Mouse (Mus musculus): ENCODE data around the gene Rgs16. TPM values are rescaled to one million over a fixed set of nuclear protein-coding genes. Genes with fewer than 3 reads are reported as not detected.

The Rgs16 gene
- polyA plus RNA-seq (2015; fragmentation: Nextera tagmentation; extraction: Ambion mirVana): 1.7 and 1.9 TPM in 2 replicates

DNA sequence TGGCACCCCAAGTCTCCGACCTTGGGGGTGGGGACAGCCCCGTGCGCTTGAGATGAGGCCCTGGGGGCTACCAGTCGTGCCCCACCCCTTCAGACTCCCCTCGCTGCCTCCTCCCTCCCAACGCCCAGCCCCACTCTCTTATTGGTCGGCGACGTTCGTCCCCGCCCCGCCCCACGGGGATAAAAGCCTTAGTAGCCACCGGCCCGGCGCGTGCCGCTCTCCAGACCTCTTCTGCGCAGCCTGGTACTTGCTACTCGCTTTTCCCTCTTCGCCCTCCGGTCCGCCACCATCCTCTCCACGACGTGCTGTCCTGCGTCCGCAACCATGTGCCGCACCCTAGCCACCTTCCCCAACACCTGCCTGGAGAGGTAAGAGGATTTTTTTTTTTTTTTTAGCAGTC lies at the start of gene Rgs16:
Rgs16 (plus strand) TSS at position 205 of the 400 bp plus-strand sequence.
- WGBS: under 1% methylated on average over 28 of the region's 28 CpGs
- Histone ChIP-seq H3K4me1 (peaks cover 16% of the 10 kb centered on the region; the same call in 1 of the 2 replicates), H3K9me3 (no peaks in the 10 kb centered on the region), H3K4me2 (peak within 1 kb of the TSS; percentile 63), H3K27me3 (peaks cover 49% of the 10 kb centered on the region), H3K27ac (no peak within 1 kb of the TSS), H3K9ac (no peak within 1 kb of the TSS), H3K4me3 (peak within 1 kb of the TSS; percentile 32), H3K36me3 (no peaks in the 10 kb centered on the region)
- peak; percentile 86; the same call in 1 of the 2 replicates for ATAC-seq (ENCODE audit: borderline replicate concordance, extremely low read depth, low FRiP score, low TSS enrichment)

GRCm38 (mm10) chr1:153692526-153692925 lies 47.6 kb upstream of the Rgs16 start:
- no peaks in the 10 kb centered on the region for H3K9me3 ChIP-seq
- no peak overlapping the region for H3K4me2 ChIP-seq
- H3K4me1 ChIP-seq: no peaks in the 10 kb centered on the region
- no peak overlapping the region for H3K27ac ChIP-seq
- WGBS: 70% methylated on average over 6 of the region's 6 CpGs
- no peaks in the 10 kb centered on the region for H3K36me3 ChIP-seq
- H3K27me3 ChIP-seq: no peaks in the 10 kb centered on the region; the same call in 1 of the 2 replicates
- no peak for ATAC-seq (ENCODE audit: borderline replicate concordance, extremely low read depth, low FRiP score, low TSS enrichment)
- no peak overlapping the region for H3K4me3 ChIP-seq
- H3K9ac ChIP-seq: no peak overlapping the region

DNA sequence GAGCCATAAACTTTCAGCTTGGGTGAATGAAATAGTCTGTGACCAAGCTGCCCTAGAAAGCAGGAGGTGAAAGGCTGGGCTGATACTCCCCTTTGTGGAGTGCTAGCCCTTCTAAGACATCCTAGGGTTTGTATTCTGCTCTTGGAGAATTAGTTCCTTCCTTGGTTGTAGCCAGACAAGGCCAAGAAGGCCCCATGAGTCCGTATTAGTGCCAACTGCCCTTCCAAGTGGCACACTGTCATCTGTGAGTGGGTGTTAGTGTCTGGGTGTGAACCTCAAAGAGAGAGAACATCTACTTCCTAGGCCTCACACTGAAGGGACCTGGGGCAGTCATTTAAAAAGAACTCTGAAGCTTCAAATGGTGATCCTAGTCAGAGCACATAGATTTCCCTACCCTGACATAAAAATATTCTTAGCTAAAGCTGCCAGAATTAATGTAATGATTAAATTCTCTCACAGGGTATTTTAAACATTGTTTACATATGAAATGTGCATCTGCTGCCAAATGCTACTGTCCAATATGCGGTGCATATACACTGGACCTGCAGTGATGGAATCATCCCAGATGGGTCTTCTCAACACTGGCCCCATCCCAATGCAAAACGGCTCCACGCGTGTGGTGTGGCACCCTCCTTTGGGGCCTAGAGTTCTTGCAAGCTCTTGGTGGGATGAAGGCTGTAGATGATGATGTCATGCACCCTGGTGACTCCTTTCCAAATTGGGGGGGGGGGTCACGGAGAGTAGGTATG lies 45.6 kb upstream of the Rgs16 start:
- Histone ChIP-seq H3K9ac (no peak overlapping the region), H3K4me3 (no peak overlapping the region), H3K27me3 (no peaks in the 10 kb centered on the region; the same call in 1 of the 2 replicates), H3K4me1 (no peaks in the 10 kb centered on the region), H3K9me3 (no peaks in the 10 kb centered on the region), H3K4me2 (no peak overlapping the region), H3K27ac (no peak overlapping the region), H3K36me3 (no peaks in the 10 kb centered on the region)
- ATAC-seq (ENCODE audit: borderline replicate concordance, extremely low read depth, low FRiP score, low TSS enrichment): no peak
- WGBS: 66% methylated on average over 6 of the region's 6 CpGs

DNA sequence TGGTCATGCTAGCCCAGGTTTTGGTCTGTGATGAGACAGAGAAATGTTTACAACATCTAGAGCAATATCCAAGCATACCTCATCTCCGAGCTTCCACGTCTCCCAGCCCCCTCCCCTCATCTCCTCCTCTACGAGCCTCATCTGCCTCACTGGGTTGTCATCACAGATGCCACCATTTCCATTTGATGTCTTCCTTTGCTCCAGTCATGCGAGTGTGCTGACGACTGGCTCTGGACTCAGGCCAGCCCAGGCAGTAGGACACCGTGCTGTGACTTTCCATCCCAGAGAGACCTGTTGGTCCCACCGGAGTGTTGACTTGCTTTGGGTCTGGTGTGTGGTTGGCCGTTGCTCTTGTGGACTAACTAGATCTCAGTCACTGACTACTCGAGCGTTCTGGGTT lies 44.8 kb upstream of the Rgs16 start:
- H3K27ac ChIP-seq: no peak overlapping the region
- H3K27me3 ChIP-seq: no peaks in the 10 kb centered on the region; the same call in 1 of the 2 replicates
- no peaks in the 10 kb centered on the region for H3K36me3 ChIP-seq
- H3K4me1 ChIP-seq: no peaks in the 10 kb centered on the region
- H3K4me2 ChIP-seq: no peak overlapping the region
- WGBS: 87% methylated on average over 10 of the region's 10 CpGs
- no peak overlapping the region for H3K9ac ChIP-seq
- H3K4me3 ChIP-seq: no peak overlapping the region
- ATAC-seq (ENCODE audit: borderline replicate concordance, extremely low read depth, low FRiP score, low TSS enrichment): no peak
- no peaks in the 10 kb centered on the region for H3K9me3 ChIP-seq

DNA sequence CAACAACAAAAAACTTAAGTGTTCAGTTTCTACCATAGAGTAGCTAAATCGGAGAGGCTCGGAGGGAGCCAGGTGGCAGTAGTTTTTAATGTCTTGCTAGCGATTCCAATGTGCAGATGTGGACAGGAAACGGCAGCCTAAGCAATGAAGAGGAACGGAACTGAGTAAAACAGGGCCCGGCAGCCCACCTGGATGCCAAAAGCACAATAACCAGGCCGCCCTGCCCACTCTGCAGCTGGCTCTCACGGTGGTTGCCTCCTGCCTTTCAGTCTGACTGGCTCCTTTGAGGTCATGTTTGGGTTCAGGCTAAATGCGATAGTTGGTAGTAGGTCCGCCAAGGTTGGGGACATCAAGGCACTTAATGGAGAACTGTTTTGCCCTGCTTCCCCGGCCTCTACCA lies 44.1 kb upstream of the Rgs16 start:
- no peak for ATAC-seq (ENCODE audit: borderline replicate concordance, extremely low read depth, low FRiP score, low TSS enrichment)
- WGBS: 89% methylated on average over 11 of the region's 11 CpGs

DNA sequence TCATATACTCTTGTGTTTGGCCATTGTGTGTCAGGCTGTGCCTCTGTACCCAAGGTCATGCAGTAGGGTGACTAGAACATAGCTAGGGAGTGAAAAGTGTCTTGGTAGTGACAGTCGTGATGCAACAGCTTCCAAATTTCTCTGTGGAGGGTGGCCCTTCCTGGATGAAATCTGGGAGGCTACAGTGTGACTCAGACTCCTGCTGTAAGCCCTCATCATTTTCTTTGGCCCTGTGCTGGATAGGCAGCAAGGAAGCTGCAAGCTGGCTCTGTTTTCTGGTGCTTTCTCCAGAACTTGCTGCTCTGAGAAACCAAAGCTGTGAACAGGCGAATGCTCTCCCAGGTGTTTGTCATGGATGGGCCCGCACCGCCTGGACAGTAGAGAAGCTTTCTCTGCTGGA lies 43.6 kb upstream of the Rgs16 start:
- H3K27ac ChIP-seq: no peak overlapping the region
- H3K27me3 ChIP-seq: no peaks in the 10 kb centered on the region; the same call in 1 of the 2 replicates
- WGBS: 94% methylated on average over 4 of the region's 4 CpGs
- no peaks in the 10 kb centered on the region for H3K9me3 ChIP-seq
- no peak overlapping the region for H3K9ac ChIP-seq
- no peak overlapping the region for H3K4me3 ChIP-seq
- no peak overlapping the region for H3K4me2 ChIP-seq
- no peaks in the 10 kb centered on the region for H3K36me3 ChIP-seq
- H3K4me1 ChIP-seq: no peaks in the 10 kb centered on the region
- no peak for ATAC-seq (ENCODE audit: borderline replicate concordance, extremely low read depth, low FRiP score, low TSS enrichment)

More for the DNA sequence above, 44.1 kb upstream of the Rgs16 start:
- Histone ChIP-seq H3K4me3 (no peak overlapping the region), H3K27ac (no peak overlapping the region), H3K36me3 (no peaks in the 10 kb centered on the region), H3K9me3 (no peaks in the 10 kb centered on the region), H3K9ac (no peak overlapping the region), H3K4me2 (no peak overlapping the region), H3K4me1 (no peaks in the 10 kb centered on the region), H3K27me3 (no peaks in the 10 kb centered on the region; the same call in 1 of the 2 replicates)

DNA sequence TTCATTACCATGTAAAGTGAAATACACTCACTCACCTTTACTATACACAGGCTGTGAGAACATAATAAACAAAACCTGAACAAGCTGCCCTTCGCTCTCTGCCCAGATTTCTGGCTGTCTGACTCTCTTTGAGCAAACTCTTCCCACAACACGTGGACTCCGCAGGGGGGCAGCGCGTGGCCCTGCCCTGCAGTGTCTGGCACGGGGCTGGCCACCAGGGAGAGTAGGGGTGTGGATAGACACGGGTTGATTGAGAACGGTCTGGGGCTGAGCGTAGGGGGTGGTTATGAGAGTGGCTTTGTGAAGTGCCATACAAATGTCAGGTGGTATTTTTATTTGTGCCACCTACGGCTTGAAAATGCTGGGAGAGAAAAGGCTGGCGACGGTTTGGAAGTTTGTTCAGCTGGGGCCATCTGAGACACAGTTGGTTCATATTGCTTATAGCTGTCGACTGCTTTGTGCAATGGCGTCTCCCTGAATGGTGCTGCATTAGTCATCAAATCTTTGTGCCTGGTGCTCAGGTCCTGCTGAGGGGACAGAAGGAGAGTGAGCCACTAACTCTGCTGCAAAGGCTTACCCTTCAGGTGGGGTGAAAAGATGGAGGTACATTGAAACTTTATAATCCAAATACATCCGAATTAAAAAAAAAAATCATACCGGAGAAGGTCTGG lies 42.4 kb upstream of the Rgs16 start:
- H3K4me1 ChIP-seq: no peaks in the 10 kb centered on the region
- H3K4me2 ChIP-seq: no peak overlapping the region
- H3K4me3 ChIP-seq: no peak overlapping the region
- H3K27me3 ChIP-seq: peaks cover 4% of the 10 kb centered on the region; the same call in 1 of the 2 replicates
- no peaks in the 10 kb centered on the region for H3K36me3 ChIP-seq
- 70% methylated on average over 16 of the region's 16 CpGs for WGBS
- ATAC-seq (ENCODE audit: borderline replicate concordance, extremely low read depth, low FRiP score, low TSS enrichment): no peak
- H3K27ac ChIP-seq: no peak overlapping the region
- H3K9ac ChIP-seq: no peak overlapping the region
- H3K9me3 ChIP-seq: no peaks in the 10 kb centered on the region

DNA sequence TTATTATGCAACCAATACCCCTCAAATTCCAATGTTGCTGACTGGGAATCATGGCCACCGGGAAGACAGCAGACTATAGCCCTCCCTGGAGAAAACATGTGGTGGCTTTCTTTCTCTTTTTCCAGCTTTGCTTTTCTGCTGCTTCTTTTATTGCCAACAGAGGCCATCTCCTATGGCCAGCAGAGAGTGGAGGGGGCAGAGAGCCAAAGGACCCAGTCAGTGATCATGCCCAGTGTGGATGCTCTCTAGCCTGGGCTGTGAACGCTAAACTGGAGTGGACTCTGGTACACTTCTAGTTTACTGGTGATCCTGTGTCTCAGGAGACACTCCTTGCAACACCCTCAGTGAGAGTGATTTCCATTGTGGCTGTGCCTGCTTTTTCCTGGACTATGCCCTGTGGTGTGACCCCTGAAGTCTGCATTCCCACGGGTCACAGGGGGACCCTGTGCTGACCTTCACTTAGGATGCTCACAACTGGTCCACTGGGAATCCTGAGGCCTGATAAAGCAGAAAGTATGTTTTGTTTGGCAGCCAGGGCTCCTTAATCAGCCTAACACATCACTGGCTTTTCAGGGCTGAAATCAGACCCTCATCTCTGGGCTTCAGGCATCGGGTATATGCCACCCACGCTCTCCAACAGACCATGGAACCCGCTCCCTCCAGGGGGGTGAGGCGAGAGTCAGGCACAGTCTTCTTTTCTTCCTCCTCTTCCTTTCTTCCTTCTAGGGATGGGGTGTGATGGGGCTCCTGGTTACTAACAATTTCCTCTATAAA lies 41.7 kb upstream of the Rgs16 start:
- H3K27ac ChIP-seq: no peak overlapping the region
- WGBS: 58% methylated on average over 7 of the region's 7 CpGs

GRCm38 (mm10) chr1:153700448-153701063 lies 39.6 kb upstream of the Rgs16 start:
- Histone ChIP-seq H3K9me3 (no peaks in the 10 kb centered on the region), H3K4me2 (no peak overlapping the region), H3K36me3 (no peaks in the 10 kb centered on the region), H3K27me3 (peaks cover 4% of the 10 kb centered on the region; the same call in 1 of the 2 replicates), H3K4me1 (peaks cover 9% of the 10 kb centered on the region), H3K9ac (no peak overlapping the region), H3K4me3 (no peak overlapping the region), H3K27ac (no peak overlapping the region)
- ATAC-seq (ENCODE audit: borderline replicate concordance, extremely low read depth, low FRiP score, low TSS enrichment): no peak
- WGBS: 79% methylated on average over 11 of the region's 11 CpGs

More for the DNA sequence above, 41.7 kb upstream of the Rgs16 start:
- Histone ChIP-seq H3K9me3 (no peaks in the 10 kb centered on the region), H3K9ac (no peak overlapping the region), H3K4me1 (peaks cover 2% of the 10 kb centered on the region; the same call in 1 of the 2 replicates), H3K36me3 (no peaks in the 10 kb centered on the region), H3K27me3 (peaks cover 4% of the 10 kb centered on the region; the same call in 1 of the 2 replicates), H3K4me3 (no peak overlapping the region), H3K4me2 (no peak overlapping the region)
- ATAC-seq (ENCODE audit: borderline replicate concordance, extremely low read depth, low FRiP score, low TSS enrichment): no peak

GRCm38 (mm10) chr1:153701461-153701860 lies 38.7 kb upstream of the Rgs16 start:
- Histone ChIP-seq H3K36me3 (no peaks in the 10 kb centered on the region), H3K9me3 (no peaks in the 10 kb centered on the region; the same call in 1 of the 2 replicates), H3K27me3 (peaks cover 4% of the 10 kb centered on the region; the same call in 1 of the 2 replicates), H3K4me2 (no peak overlapping the region), H3K4me3 (no peak overlapping the region), H3K27ac (no peak overlapping the region), H3K4me1 (peaks cover 9% of the 10 kb centered on the region), H3K9ac (no peak overlapping the region)
- 76% methylated on average over 1 of the region's 1 CpGs for WGBS
- no peak for ATAC-seq (ENCODE audit: borderline replicate concordance, extremely low read depth, low FRiP score, low TSS enrichment)

- Histone ChIP-seq H3K27ac (no peak overlapping the region), H3K9ac (no peak overlapping the region), H3K4me2 (no peak overlapping the region), H3K36me3 (no peaks in the 10 kb centered on the region), H3K27me3 (peaks cover 4% of the 10 kb centered on the region; the same call in 1 of the 2 replicates), H3K4me3 (no peak overlapping the region), H3K9me3 (no peaks in the 10 kb centered on the region; the same call in 1 of the 2 replicates), H3K4me1 (peaks cover 9% of the 10 kb centered on the region)
- 73% methylated on average over 8 of the region's 8 CpGs for WGBS
- no peak for ATAC-seq (ENCODE audit: borderline replicate concordance, extremely low read depth, low FRiP score, low TSS enrichment)
Observed at GRCm38 (mm10) chr1:153702166-153702852, 37.8 kb upstream of the Rgs16 start.
